Mouse (Mus musculus): ENCODE results near the gene 1700012B09Rik. TPM values are rescaled to one million over a fixed set of nuclear protein-coding genes. Genes with fewer than 3 reads are reported as not detected.

Gene 1700012B09Rik
- total and polyA plus RNA-seq, 3 experiments: not detected

DNA sequence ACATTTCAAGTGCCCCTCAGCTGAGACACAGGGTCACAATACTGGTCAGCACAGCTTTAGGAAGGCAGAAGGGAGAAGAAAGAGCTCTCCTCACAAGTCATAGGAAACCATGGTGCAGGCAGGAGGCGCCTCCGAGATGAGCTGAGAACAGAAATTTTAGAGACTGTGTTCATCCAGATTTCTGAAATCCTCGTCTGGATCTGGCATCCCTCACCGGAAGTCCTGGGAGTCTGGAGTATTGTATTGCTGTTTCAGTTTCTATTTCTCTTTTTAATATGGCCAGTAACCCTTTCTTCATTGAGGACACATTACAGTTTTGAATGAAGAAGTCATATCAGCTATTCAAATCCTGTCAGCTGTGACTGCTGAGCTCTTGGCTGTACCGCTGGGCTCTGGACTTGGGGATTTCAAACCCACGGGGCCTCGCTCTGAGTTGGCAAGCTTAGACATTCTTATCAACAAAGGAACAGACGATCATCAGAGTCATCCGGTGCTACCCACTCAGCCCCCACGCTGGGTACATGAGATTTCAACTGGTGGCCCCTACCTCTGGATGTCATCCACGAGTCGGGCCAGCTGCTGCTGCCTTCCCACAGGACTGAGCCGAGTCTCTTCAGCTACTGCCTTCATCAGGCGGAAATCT, 53.0 kb downstream of the 1700012B09Rik start:
- H3K9me3 ChIP-seq (replicated peaks; ENCODE audit: insufficient read depth, low read length): no peaks in the 10 kb centered on the region
- H3K36me3 ChIP-seq (ENCODE audit: control insufficient read depth in 1 of 2, insufficient read depth in 2 of 2, low read length in 2 of 2): peaks cover 6 to 16% of the 10 kb centered on the region in 2 experiments; a peak in 3 of 4 replicates
- TF ChIP-seq E2F4 (IDR thresholded peaks at IDR 0.05; ENCODE audit: borderline replicate concordance, low read depth, low read length) (no peak), ZMIZ1 (IDR thresholded peaks at IDR 0.05; ENCODE audit: low read depth, low read length) (no peak), MEF2A (IDR thresholded peaks at IDR 0.05; ENCODE audit: extremely low read depth, insufficient replicate concordance, low read depth, low read length, poor library complexity, severe bottlenecking) (no peak), EP300 (IDR thresholded peaks at IDR 0.05; ENCODE audit: low read depth in 1 of 2, low read length in 2 of 2) (peak; percentile 70 to 89), SIN3A (IDR thresholded peaks at IDR 0.05; ENCODE audit: low read length) (peak; percentile 58; the same call in 1 of the 2 replicates), TAL1 (IDR thresholded peaks at IDR 0.05; ENCODE audit: low read length) (peak; percentile 67), ZNF384 (IDR thresholded peaks at IDR 0.05; ENCODE audit: low read depth, low read length) (no peak), CTCF (IDR thresholded peaks at IDR 0.05 in 2 of 3, conservative IDR thresholded peaks at IDR 0.05 in 1 of 3; ENCODE audit: control insufficient read depth in 1 of 3, insufficient read depth in 1 of 3, low read depth in 2 of 3, low read length in 3 of 3, poor library complexity in 1 of 3, severe bottlenecking in 1 of 3) (no peak), MXI1 (IDR thresholded peaks at IDR 0.05; ENCODE audit: low read depth, low read length) (peak; percentile 72), POLR2AphosphoS5 (IDR thresholded peaks at IDR 0.05; ENCODE audit: borderline replicate concordance, low read depth, low read length) (no peak), SMC3 (IDR thresholded peaks at IDR 0.05; ENCODE audit: low read depth, low read length) (0 out of 2 replicates have a peak, but pooled peaks have one; percentile 1), BHLHE40 (IDR thresholded peaks at IDR 0.05; ENCODE audit: borderline replicate concordance, low read depth, low read length) (no peak), GABPA (IDR thresholded peaks at IDR 0.05; ENCODE audit: low read depth, low read length) (no peak), ELF1 (IDR thresholded peaks at IDR 0.05; ENCODE audit: low read depth, low read length) (no peak), JUND (IDR thresholded peaks at IDR 0.05; ENCODE audit: low read depth, low read length) (no peak), MYB (IDR thresholded peaks at IDR 0.05; ENCODE audit: low read depth, low read length) (no peak), POLR2A (IDR thresholded peaks at IDR 0.05; ENCODE audit: control insufficient read depth in 1 of 2, insufficient read depth in 1 of 2, low read depth in 1 of 2, low read length in 2 of 2, poor library complexity in 1 of 2) (no peak), ZKSCAN1 (IDR thresholded peaks at IDR 0.05; ENCODE audit: low read depth, low read length) (no peak), POLR2AphosphoS2 (IDR thresholded peaks at IDR 0.05; ENCODE audit: low read length) (no peak), TCF12 (IDR thresholded peaks at IDR 0.05; ENCODE audit: low read depth, low read length) (peak; percentile 89), MAFK (IDR thresholded peaks at IDR 0.05; ENCODE audit: borderline replicate concordance, low read depth, low read length) (no peak), MAX (IDR thresholded peaks at IDR 0.05; ENCODE audit: low read length) (peak; percentile 65; the same call in 1 of the 2 replicates), ETS1 (IDR thresholded peaks at IDR 0.05; ENCODE audit: low read depth, low read length) (peak; percentile 95), MAZ (IDR thresholded peaks at IDR 0.05; ENCODE audit: low read depth, low read length) (no peak), CHD1 (IDR thresholded peaks at IDR 0.05; ENCODE audit: low read depth, low read length) (no peak), TBP (IDR thresholded peaks at IDR 0.05; ENCODE audit: low read depth, low read length) (peak; percentile 65; the same call in 1 of the 2 replicates), RCOR1 (IDR thresholded peaks at IDR 0.05; ENCODE audit: low read depth, low read length) (peak; percentile 76), GATA1 (IDR thresholded peaks at IDR 0.05; ENCODE audit: low read depth, low read length) (peak; percentile 76), HCFC1 (IDR thresholded peaks at IDR 0.05; ENCODE audit: low read depth, low read length) (no peak), UBTF (IDR thresholded peaks at IDR 0.05; ENCODE audit: borderline replicate concordance, insufficient read depth, low read depth, low read length) (no peak), ZC3H11A (IDR thresholded peaks at IDR 0.05; ENCODE audit: low read depth, low read length) (no peak)
- no peaks in the 10 kb centered on the region for H3K79me2 ChIP-seq (ENCODE audit: control insufficient read depth, insufficient read depth, low read length, poor library complexity)
- H3K9ac ChIP-seq (ENCODE audit: control insufficient read depth, low read depth, low read length, poor library complexity, severe bottlenecking): no peak overlapping the region
- no peak overlapping the region for H3K4me3 ChIP-seq (ENCODE audit: control insufficient read depth in 1 of 2, insufficient read depth in 1 of 2, low read depth in 2 of 2, low read length in 2 of 2)
- peaks cover 12 to 14% of the 10 kb centered on the region in 2 experiments for H3K4me1 ChIP-seq (ENCODE audit: control insufficient read depth in 1 of 2, insufficient read depth in 2 of 2, low read length in 2 of 2)
- DNase-seq (ENCODE audit: low read depth, low spot score): peak; percentile 88
- no peaks in the 10 kb centered on the region; a peak in 1 of 4 replicates for H3K27me3 ChIP-seq (ENCODE audit: control insufficient read depth in 1 of 2, insufficient read depth in 2 of 2, low read length in 2 of 2)
- H3K27ac ChIP-seq (ENCODE audit: control insufficient read depth, low read depth, low read length): no peak overlapping the region

Data from MEL (cell line).